Mouse (Mus musculus): ENCODE measurements around the gene Pla1a.

- TF ChIP-seq SRF (IDR thresholded peaks at IDR 0.05; ENCODE audit: control insufficient read depth, insufficient read length, low read depth) (no peak), POLR2A (IDR thresholded peaks at IDR 0.05; ENCODE audit: insufficient read length, low read depth) (peak; percentile 28), MYOD1 (IDR thresholded peaks at IDR 0.05; ENCODE audit: control insufficient read depth in 1 of 3, insufficient read length in 2 of 3, low read depth in 2 of 3) (peak in 1 of 3 experiments; percentile 6), CEBPB (IDR thresholded peaks at IDR 0.05; ENCODE audit: insufficient read depth, poor library complexity, severe bottlenecking) (no peak), MYOG (IDR thresholded peaks at IDR 0.05; ENCODE audit: control insufficient read depth in 1 of 3, insufficient read depth in 1 of 3, insufficient read length in 2 of 3, low read depth in 2 of 3) (peak in 1 of 3 experiments; percentile 8), USF1 (IDR thresholded peaks at IDR 0.05; ENCODE audit: low read depth) (no peak), E2F4 (IDR thresholded peaks at IDR 0.05; ENCODE audit: insufficient read depth) (no peak), MAX (IDR thresholded peaks at IDR 0.05; ENCODE audit: low read depth) (no peak)
These were observed 25.8 kb upstream of the Pla1a start for GRCm38 (mm10) chr16:38458600-38459280.

All from myocyte (in vitro differentiated cells).